Mouse (Mus musculus) CD4-positive helper T cell, adult 2 months (primary cell): Measurements from ENCODE around the gene Ripor1.
A peak's percentile ranks its signal among the peaks of the same experiment; 100 is the strongest.
"Not testable (repeated sequence)": the region's sequence is repeated elsewhere in the genome, so short reads cannot be mapped to it uniquely, and the experiment has no call there.

ENCODE experiments used
- DNase-seq: peaks from one replicate; pipeline ENCODE4 v3.0.0-alpha.2; 2012; ENCODE audit warnings: low read depth, missing footprints, low spot score

Gene Ripor1

GRCm38 (mm10) chr8:105604804-105605381, at the start of gene Ripor1:
TSS of gene Ripor1 (plus strand) at chr8:105605255.
- DNase-seq = peak; percentile 86

GRCm38 (mm10) chr8:105562863-105563262, 42.2 kb upstream of the Ripor1 start:
- DNase-seq = no peak

- no peak for DNase-seq
Measured at GRCm38 (mm10) chr8:105563871-105564270, 41.2 kb upstream of the Ripor1 start.

GRCm38 (mm10) chr8:105564573-105565229, 40.4 kb upstream of the Ripor1 start:
- not testable (repeated sequence) for DNase-seq

- peak; percentile 71 for DNase-seq
Measured at GRCm38 (mm10) chr8:105565401-105565881, 39.6 kb upstream of the Ripor1 start.

DNA sequence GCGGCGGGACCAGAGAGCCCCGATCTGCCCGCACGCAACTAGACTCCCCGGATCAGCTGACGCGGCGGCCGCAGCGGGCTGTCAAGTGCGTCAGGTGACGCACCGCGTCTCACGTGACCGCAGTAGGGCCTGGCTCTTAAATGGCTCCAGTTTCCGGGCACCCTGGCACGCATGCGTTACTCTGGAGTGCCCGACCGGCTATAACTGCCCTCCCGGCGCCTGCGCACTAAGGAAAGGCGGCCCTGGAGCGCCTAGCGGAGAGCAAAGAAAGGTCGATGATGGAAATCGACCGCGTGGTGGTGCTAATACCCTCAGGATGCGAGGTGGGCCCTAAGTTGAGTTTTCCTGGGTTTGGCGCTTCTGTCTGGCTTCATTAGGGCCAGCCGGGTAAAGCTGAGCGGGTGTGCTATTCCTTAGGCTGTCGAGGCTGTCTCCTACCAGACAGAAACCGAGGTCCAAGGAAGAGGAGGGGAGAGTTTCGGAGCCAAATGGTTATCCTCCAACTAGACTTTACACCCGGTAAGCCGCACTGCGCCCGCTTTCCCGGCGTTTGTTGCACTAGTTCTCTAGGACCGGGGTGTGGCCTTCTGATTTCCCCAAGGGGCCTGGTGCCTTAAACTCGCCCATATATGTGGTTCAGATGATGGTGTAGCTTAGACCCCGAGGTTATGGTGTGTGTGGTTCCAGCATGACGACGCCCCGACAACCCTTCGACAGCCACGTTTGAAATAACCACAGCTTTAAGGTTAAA, 38.9 kb upstream of the Ripor1 start, which contains the start of gene Atp6v0d1:
Gene Atp6v0d1 (minus strand): TSS at position 96 of the 751 bp plus-strand sequence.
- peak; percentile 100 for DNase-seq

GRCm38 (mm10) chr8:105566703-105567595, 38.1 kb upstream of the Ripor1 start:
- DNase-seq = peak; percentile 63

- no peak for DNase-seq
Measured at GRCm38 (mm10) chr8:105571810-105572209, 33.2 kb upstream of the Ripor1 start.

GRCm38 (mm10) chr8:105573427-105573826, 31.6 kb upstream of the Ripor1 start:
- peak; percentile 62 for DNase-seq

DNA sequence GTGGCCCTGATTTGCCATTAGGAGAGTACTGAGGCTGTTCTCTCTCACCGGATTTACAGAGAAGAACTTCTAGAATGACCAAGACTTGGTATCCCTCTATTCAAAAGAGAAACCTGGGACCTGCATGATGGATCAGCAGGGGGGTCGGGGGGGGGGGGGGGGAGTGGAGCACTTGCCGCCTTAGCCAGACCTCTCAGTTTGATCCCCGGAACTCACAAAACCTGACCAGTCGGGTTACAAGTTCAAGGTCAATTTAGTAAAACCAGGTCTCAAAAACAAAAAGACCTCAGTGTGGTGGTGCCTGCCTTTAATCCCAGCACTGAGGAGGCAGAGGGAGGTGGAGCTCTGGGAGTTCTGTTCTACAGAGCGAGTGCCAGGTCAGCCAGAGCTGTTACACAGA, 30.3 kb upstream of the Ripor1 start:
- DNase-seq = no peak

GRCm38 (mm10) chr8:105575538-105575937, 29.5 kb upstream of the Ripor1 start:
- no peak for DNase-seq

DNA sequence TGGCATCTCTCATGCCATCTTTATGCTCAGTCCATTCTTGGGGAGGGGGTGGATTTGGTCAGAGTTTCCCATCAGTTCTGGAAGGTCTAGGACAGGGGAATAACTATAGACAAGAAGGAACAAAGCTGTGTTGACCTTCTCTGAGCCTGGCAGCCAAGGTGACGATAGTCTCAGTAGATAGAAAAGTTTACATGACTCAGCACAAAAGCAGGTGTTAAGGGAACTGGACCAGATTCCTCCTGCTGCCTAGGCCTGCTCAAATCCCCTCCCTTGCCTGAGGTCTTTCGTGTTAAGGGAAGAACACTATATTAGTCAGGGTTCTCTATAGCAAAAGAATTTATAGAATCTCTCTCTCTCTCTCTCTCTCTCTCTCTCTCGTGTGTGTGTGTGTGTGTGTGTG, 25.3 kb upstream of the Ripor1 start:
- no peak for DNase-seq

DNA sequence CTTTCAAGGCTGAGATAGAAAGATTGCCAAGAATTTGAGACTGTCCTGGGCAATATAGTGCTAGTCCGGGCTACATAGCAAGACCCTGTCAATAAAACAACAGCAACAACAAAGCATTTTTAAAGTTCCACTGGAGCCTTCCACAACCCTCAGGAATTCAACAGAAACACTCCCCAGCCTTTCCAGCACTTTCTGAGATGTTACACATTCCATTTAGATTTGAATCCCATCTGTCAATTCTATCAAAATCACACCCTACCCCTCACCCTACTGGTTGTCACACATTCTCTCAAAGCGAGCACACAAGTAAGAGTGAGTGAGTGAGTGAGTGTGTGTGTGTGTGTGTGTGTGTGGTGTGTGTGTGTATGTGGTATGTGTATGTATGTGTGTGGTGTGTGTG, 12.6 kb upstream of the Ripor1 start:
- no peak for DNase-seq

DNA sequence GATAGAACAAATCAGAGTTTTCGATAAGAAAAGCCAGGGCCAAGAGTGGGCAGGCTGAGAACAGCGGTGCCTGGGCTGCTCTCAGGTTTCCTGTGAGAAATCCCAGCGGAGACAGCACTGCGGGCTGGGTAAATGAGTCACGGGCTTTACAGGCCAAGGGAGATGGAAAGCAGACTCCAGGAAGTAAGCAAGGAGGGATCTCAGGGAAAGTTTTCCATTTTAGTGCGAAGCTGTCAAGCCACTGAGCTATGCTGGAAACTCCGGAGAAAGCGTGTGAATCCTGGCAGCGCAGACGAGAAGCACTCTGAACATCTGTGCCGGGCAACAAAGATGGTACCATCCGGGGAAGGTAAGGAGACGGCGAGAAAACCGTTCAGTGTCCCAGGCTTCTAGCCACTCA, 11.2 kb upstream of the Ripor1 start:
- DNase-seq = no peak

- DNase-seq = no peak
Measured at GRCm38 (mm10) chr8:105594451-105595242, 10.4 kb upstream of the Ripor1 start.

DNA sequence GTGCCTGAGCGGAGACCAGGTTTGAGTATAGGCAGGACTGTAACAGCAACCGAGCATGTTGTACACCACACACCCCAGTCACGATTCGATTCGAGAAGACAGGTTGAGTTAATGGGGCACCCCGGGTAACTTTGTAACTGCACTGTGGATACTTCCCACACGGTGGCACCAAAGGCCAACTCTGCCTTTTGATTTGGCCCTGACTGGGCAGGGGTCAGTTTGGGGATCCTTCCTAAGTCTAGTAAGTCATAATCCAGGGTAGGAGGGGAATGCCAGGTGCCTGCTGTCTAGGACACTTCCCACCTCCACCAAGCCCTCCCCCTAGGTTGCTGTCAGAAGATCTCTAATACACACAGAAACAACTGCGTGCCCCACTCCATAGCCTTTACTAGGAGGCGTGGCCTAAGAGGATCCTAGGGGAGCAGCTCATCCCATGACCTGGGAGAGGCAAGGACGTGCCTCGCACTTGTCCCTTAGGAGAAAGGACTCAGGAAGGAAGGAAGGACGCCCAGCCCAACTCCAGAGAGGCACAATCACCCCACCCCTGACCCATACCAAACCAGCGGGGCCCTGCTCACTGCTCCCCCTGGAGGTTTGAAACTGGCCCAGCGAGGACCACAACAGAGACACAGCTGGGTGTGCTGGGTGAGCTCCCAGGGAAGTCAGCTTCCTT, 8.6 kb upstream of the Ripor1 start:
- peak; percentile 74 for DNase-seq

GRCm38 (mm10) chr8:105598777-105599176, 6.3 kb upstream of the Ripor1 start:
- no peak for DNase-seq

DNA sequence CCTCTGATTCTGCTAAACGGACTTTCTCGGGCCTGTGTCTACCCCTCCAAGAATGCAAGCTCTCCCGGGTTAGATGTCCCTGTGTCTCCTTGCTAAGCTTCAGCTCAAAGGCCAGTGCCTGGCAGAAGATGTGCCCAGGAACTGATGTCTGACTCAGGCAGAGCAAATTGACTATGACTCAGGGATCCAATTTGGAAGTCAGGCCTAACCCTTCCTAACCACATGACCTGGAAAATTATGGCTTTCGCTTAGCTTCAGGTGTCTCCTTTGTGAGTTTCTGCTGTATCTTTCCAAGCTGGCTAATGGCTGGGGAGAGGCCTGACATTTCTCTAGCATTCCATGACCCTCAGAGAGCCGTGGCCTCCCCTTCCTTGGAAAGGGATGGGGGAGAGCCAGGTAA, 3.8 kb upstream of the Ripor1 start:
- DNase-seq = no peak

GRCm38 (mm10) chr8:105602540-105602939, 2.5 kb upstream of the Ripor1 start:
- DNase-seq = not testable (repeated sequence)
